Mouse (Mus musculus): ENCODE results near the gene Cux1. TPM values are rescaled to one million over a fixed set of nuclear protein-coding genes. Genes with fewer than 3 reads are reported as not detected.
A peak's percentile ranks its signal among the peaks of the same experiment; 100 is the strongest.

Cux1 gene
- polyA plus RNA-seq, 1 experiment from 2014 or later = 82.3 TPM

DNA sequence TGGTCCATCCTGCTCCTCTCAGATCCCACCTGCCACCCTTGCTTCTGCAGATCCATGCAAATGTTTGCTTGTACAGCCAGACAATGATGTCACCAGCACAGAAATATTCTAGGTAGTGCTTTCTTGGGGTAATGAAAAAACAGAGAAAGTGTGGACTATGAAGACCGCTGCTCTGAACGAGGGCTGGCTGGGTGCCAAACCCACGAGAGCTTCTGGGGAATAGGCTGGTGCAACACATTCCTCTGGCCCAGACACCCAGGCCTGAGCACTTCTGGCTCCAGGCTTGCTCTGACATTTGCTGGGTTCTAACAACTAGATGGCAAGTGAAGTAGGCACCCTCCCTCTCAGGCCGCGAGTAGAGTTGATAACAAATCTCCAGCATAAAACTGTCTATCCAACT is 11.6 kb downstream of the Cux1 start:
- WGBS = 37% methylated on average over 5 of the region's 5 CpGs

DNA sequence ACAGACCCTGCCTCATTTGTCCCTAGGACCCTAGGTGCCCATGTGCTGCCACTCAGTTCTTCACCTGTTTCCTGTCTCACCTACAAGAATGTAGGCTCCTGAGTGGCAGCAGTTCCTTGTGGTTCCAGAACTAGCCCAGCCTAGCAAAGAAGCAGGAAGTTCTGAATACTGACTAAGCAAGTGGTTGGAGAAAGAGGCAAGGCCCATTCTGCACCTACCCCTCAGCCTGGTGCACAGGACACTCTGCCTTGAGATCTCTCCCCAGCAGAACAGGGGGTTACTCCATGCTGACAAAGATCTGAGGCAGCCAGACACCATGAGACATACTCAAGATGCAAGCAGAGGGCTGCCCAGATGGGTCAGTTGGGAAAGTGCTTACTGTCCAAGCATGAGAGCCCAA is 14.5 kb downstream of the Cux1 start:
- Histone ChIP-seq H3K9me3 (no peaks in the 10 kb centered on the region), H3K4me1 (replicated peaks) (peaks cover 64% of the 10 kb centered on the region), H3K27me3 (no peaks in the 10 kb centered on the region; the same call in 1 of the 2 replicates), H3K27ac (no peak overlapping the region), H3K9ac (replicated peaks) (no peak overlapping the region), H3K4me3 (replicated peaks) (no peak overlapping the region), H3K36me3 (peaks cover 9% of the 10 kb centered on the region), H3K4me2 (no peak overlapping the region)
- no peak for ATAC-seq (ENCODE audit: insufficient number of reproducible peaks, insufficient read depth, low FRiP score, low TSS enrichment, low read depth)

More for the DNA sequence above, 11.6 kb downstream of the Cux1 start:
- Histone ChIP-seq H3K4me1 (replicated peaks) (peaks cover 50% of the 10 kb centered on the region), H3K9ac (replicated peaks) (no peak overlapping the region), H3K27me3 (no peaks in the 10 kb centered on the region; the same call in 1 of the 2 replicates), H3K4me2 (no peak overlapping the region), H3K36me3 (peaks cover 9% of the 10 kb centered on the region), H3K4me3 (replicated peaks) (no peak overlapping the region), H3K9me3 (no peaks in the 10 kb centered on the region), H3K27ac (0 out of 2 replicates have a peak overlapping the region, but pooled peaks have one; percentile 1)
- 0 out of 2 replicates have a peak, but pooled peaks have one; percentile 42 for ATAC-seq (ENCODE audit: insufficient number of reproducible peaks, insufficient read depth, low FRiP score, low TSS enrichment, low read depth)

DNA sequence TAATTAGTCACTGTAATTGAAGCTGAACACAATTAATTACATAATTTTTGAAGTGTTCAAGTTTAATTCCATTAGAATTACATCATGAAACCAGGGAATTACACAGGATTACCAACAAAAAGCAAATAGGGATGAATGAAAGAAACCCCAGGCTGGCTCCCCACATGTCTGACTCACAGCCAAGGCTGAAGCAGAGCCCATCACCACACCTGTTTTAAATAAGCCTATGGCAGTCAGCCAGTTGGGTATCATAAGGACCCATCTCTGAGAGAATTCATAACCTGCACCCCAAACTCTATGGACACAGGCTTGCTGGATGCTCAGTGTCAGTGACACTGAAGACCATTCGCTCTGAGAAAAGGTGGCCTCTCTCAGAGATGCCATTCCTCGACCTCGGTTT is 15.2 kb downstream of the Cux1 start:
- H3K36me3 ChIP-seq = peaks cover 9% of the 10 kb centered on the region
- H3K4me3 ChIP-seq (replicated peaks) = no peak overlapping the region
- H3K4me2 ChIP-seq = no peak overlapping the region
- no peak for ATAC-seq (ENCODE audit: insufficient number of reproducible peaks, insufficient read depth, low FRiP score, low TSS enrichment, low read depth)
- no peaks in the 10 kb centered on the region for H3K9me3 ChIP-seq
- 84% methylated on average over 3 of the region's 3 CpGs for WGBS
- no peak overlapping the region for H3K27ac ChIP-seq
- peaks cover 59% of the 10 kb centered on the region for H3K4me1 ChIP-seq (replicated peaks)
- H3K27me3 ChIP-seq = no peaks in the 10 kb centered on the region; the same call in 1 of the 2 replicates
- no peak overlapping the region for H3K9ac ChIP-seq (replicated peaks)

DNA sequence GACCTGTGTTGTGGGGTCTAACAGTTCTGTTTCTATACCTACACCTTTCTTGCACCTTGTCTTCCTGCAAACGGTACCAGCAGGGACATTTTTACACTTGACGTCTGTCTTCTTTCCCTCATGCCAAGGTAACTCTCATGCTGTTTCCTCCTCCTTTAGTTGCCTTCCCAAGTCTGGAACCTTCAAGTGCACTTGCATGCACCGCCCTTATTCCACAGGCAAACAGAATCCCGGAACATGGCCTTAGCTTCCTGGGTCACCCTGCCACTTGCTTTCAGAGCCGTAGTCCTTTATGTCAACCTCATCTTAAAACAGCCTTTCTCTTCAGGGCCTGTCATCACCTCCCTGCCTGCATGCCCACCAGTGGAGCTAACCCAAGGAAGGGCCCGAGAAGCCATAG is 15.7 kb downstream of the Cux1 start:
- H3K4me1 ChIP-seq (replicated peaks) = peaks cover 55% of the 10 kb centered on the region
- H3K9ac ChIP-seq (replicated peaks) = no peak overlapping the region
- ATAC-seq (ENCODE audit: insufficient number of reproducible peaks, insufficient read depth, low FRiP score, low TSS enrichment, low read depth) = no peak
- H3K9me3 ChIP-seq = no peaks in the 10 kb centered on the region
- no peaks in the 10 kb centered on the region; the same call in 1 of the 2 replicates for H3K27me3 ChIP-seq
- 71% methylated on average over 6 of the region's 6 CpGs for WGBS
- H3K4me3 ChIP-seq (replicated peaks) = no peak overlapping the region
- H3K4me2 ChIP-seq = no peak overlapping the region
- no peak overlapping the region for H3K27ac ChIP-seq
- peaks cover 5% of the 10 kb centered on the region for H3K36me3 ChIP-seq

DNA sequence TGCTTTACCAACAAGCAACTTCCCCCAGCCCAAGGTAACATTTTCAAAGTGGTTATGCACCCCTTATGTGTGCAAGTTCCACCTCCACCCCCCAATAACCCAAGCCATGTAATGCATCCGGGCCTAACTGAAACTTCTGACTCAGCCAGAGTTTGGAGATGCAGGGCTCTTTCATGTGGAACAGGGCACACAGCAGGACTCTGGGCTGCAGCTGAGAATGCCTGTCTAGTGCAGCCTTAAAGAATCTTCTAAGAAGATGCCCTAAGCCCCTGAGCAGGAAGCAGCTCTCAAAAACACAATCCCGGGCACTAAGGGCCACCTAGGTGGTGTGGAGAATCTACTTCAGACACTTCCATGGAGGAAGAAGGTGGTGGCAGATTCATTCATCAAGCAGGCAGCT is 16.6 kb downstream of the Cux1 start:
- Histone ChIP-seq H3K27me3 (no peaks in the 10 kb centered on the region; the same call in 1 of the 2 replicates), H3K27ac (no peak overlapping the region), H3K4me3 (replicated peaks) (no peak overlapping the region), H3K4me2 (no peak overlapping the region), H3K9me3 (no peaks in the 10 kb centered on the region), H3K36me3 (no peaks in the 10 kb centered on the region), H3K4me1 (replicated peaks) (peaks cover 53% of the 10 kb centered on the region), H3K9ac (replicated peaks) (no peak overlapping the region)
- no peak for ATAC-seq (ENCODE audit: insufficient number of reproducible peaks, insufficient read depth, low FRiP score, low TSS enrichment, low read depth)
- WGBS = 18% methylated on average over 2 of the region's 2 CpGs

DNA sequence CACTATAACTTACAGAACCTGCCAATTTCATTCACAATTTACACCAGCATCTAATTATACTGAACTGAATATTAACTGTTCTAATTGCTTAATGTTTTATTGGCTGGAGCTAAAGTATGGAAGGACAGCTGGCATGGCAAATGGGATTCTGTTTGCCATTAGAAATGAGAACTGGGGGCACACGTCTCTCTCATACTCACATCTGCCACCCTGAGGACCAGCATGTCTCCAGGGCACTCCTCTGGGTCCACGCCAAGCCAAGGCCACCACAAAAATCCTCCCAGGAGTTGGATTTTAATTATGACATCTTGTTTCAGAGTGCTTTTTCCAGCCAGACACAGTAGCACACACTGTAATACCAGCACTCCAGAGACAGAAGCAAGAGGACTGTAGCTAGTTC is 18.5 kb downstream of the Cux1 start:
- Histone ChIP-seq H3K36me3 (no peaks in the 10 kb centered on the region), H3K4me3 (replicated peaks) (no peak overlapping the region), H3K4me2 (no peak overlapping the region), H3K9me3 (no peaks in the 10 kb centered on the region), H3K4me1 (replicated peaks) (peaks cover 45% of the 10 kb centered on the region), H3K9ac (replicated peaks) (no peak overlapping the region), H3K27me3 (no peaks in the 10 kb centered on the region; the same call in 1 of the 2 replicates), H3K27ac (no peak overlapping the region)
- no peak for ATAC-seq (ENCODE audit: insufficient number of reproducible peaks, insufficient read depth, low FRiP score, low TSS enrichment, low read depth)
- WGBS = 67% methylated on average over 2 of the region's 2 CpGs

DNA sequence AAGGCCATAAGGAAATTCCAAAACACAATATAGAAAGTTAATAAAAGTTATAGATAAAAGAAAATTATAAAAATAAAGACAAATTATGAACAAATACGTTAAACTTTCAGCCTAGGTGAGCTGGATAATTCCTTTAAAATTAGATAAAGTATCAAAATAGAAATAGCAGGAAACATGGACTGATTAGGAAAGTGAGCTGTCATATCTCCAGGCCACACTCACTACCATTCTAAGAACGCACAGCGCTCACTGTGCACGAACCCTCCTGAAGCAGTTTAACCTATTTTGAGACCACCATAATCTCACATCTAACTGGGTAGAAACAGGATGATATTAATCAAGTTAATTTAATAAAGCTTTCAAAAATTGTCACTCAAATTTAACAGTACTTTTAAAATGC is 22.2 kb downstream of the Cux1 start:
- no peak for ATAC-seq (ENCODE audit: insufficient number of reproducible peaks, insufficient read depth, low FRiP score, low TSS enrichment, low read depth)

DNA sequence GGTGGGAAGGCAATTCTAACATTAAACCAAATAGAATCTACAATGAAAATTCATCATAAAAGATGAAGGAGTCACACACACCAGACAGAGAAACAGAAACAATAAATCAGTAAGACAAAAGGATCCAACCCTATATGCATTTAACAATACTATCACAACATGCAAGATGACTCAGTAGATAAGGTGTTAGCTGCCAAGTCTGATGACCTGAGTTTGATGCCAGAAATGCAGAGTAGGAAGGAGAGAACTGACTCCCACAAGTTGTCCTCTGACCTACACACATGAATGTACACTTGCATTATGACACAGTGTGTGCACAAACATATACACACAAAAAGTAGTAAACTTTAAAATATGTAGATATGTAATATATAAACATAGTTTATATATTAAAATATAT is 24.1 kb downstream of the Cux1 start:
- H3K4me1 ChIP-seq (replicated peaks) = peaks cover 20% of the 10 kb centered on the region
- no peaks in the 10 kb centered on the region for H3K9me3 ChIP-seq
- H3K36me3 ChIP-seq = no peaks in the 10 kb centered on the region
- H3K4me3 ChIP-seq (replicated peaks) = no peak overlapping the region
- no peak overlapping the region for H3K9ac ChIP-seq (replicated peaks)
- H3K27ac ChIP-seq = no peak overlapping the region
- no peak overlapping the region for H3K4me2 ChIP-seq
- ATAC-seq (ENCODE audit: insufficient number of reproducible peaks, insufficient read depth, low FRiP score, low TSS enrichment, low read depth) = no peak
- H3K27me3 ChIP-seq = no peaks in the 10 kb centered on the region

More for the DNA sequence above, 22.2 kb downstream of the Cux1 start:
- H3K9ac ChIP-seq (replicated peaks) = no peak overlapping the region
- no peak overlapping the region for H3K4me3 ChIP-seq (replicated peaks)
- H3K4me1 ChIP-seq (replicated peaks) = peaks cover 24% of the 10 kb centered on the region
- no peak overlapping the region for H3K4me2 ChIP-seq
- H3K36me3 ChIP-seq = no peaks in the 10 kb centered on the region
- H3K9me3 ChIP-seq = no peaks in the 10 kb centered on the region
- no peaks in the 10 kb centered on the region for H3K27me3 ChIP-seq
- 84% methylated on average over 4 of the region's 4 CpGs for WGBS
- H3K27ac ChIP-seq = no peak overlapping the region

DNA sequence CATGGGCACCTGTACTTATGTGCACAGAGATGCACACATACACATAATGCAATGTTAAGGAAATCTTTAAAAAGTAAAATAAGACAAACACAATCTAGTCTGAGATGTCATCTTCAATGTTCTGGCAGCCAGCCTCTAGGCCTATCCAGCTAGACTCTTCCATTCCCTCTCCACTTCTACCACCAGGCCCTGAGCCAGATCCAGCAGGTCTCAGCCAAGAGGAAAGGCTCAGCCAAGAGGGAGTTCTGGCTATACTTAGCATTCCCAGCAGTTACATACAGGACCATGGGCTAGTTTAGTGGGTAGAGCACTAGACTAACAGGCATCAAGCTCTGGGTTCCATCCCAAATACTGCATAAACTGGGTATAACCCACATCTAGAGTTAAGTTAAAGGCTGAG is 26.3 kb downstream of the Cux1 start:
- Histone ChIP-seq H3K36me3 (no peaks in the 10 kb centered on the region), H3K4me1 (replicated peaks) (peaks cover 19% of the 10 kb centered on the region), H3K27ac (no peak overlapping the region), H3K27me3 (no peaks in the 10 kb centered on the region), H3K4me2 (no peak overlapping the region), H3K9me3 (no peaks in the 10 kb centered on the region), H3K4me3 (replicated peaks) (no peak overlapping the region), H3K9ac (replicated peaks) (no peak overlapping the region)
- no peak for ATAC-seq (ENCODE audit: insufficient number of reproducible peaks, insufficient read depth, low FRiP score, low TSS enrichment, low read depth)

DNA sequence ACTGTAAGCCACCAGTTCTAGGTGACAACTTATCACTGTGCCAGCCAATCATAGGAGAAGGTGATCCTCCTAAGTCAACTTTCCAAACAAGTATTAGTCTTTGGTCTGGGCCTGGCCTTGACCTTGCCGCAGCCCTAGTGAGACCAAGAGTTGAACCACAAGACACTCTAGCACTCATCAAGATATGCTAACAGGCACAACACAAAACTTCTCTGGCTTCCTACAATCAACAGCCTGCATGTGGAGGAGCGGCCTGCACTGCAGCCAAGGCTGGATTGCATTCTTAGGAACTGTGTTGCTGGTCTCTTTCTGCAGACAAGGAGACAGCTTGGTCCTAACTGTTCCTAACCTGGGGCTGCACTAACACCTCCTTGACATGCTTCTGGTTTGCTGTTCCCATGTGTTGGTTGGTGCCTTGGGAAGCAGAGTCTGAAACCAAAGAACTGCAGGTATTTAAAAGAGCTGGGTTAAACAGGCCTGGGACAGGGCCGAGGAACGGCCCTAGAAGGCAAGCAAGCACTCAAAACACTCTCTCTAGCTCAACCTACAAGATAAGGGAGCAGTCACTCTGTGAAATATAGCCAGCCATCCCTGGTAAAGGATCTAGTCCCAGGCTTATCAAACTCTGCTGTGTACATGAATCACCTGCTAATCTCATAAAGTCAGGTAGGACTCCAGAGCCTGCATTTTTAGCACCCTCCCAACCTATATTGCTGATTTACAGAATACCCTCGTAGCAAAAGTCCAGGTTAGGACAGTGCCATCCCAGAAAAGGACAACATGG is 27.0 kb downstream of the Cux1 start:
- no peak overlapping the region for H3K27ac ChIP-seq
- H3K9ac ChIP-seq (replicated peaks) = no peak overlapping the region
- H3K4me1 ChIP-seq (replicated peaks) = peaks cover 20% of the 10 kb centered on the region
- 84% methylated on average over 5 of the region's 5 CpGs for WGBS
- no peaks in the 10 kb centered on the region for H3K27me3 ChIP-seq
- no peaks in the 10 kb centered on the region for H3K9me3 ChIP-seq
- no peak overlapping the region for H3K4me3 ChIP-seq (replicated peaks)
- H3K4me2 ChIP-seq = no peak overlapping the region
- no peak for ATAC-seq (ENCODE audit: insufficient number of reproducible peaks, insufficient read depth, low FRiP score, low TSS enrichment, low read depth)
- H3K36me3 ChIP-seq = no peaks in the 10 kb centered on the region

DNA sequence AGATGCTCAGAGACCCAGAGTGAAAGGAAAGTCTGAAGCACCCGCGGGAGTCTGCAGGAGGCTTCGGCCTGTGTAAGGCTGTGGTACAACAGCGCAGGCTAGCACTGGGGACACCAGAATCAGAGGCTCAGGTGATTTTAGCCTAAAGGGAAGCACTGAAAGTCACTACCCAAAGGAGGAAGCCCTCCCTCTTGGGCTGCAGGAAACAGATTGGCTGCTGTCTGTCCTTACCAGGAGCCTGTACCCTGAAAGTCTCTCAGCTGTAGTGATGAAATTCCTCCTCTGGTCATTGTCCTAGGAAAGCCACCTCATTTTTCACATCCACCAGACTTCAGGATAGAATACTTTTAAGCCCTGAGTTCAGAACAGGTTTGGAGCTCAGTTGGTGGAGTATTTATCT is 30.5 kb downstream of the Cux1 start:
- Histone ChIP-seq H3K27me3 (no peaks in the 10 kb centered on the region), H3K27ac (no peak overlapping the region), H3K36me3 (no peaks in the 10 kb centered on the region), H3K4me3 (replicated peaks) (no peak overlapping the region), H3K4me2 (no peak overlapping the region), H3K4me1 (replicated peaks) (peaks cover 40% of the 10 kb centered on the region), H3K9ac (replicated peaks) (no peak overlapping the region), H3K9me3 (no peaks in the 10 kb centered on the region)
- WGBS = 88% methylated on average over 4 of the region's 4 CpGs
- ATAC-seq (ENCODE audit: insufficient number of reproducible peaks, insufficient read depth, low FRiP score, low TSS enrichment, low read depth) = no peak
